Mouse (Mus musculus) urinary bladder, postnatal 14 days (tissue): Measurements from ENCODE around the gene Colca2.

ENCODE experiments used
- DNase-seq: peaks from one replicate; pipeline ENCODE4 v3.0.0; 2021; ENCODE audit warnings: low spot score

The Colca2 gene

GRCm38 (mm10) chr9:51272102-51272501 lies 6.3 kb downstream of the Colca2 start:
- no peak for DNase-seq

- no peak for DNase-seq
These were observed 7.3 kb downstream of the Colca2 start for GRCm38 (mm10) chr9:51271073-51271472.

- no peak for DNase-seq
These were observed 9.5 kb downstream of the Colca2 start for GRCm38 (mm10) chr9:51268852-51269251.

- DNase-seq, result no peak
These were observed 19.9 kb downstream of the Colca2 start for GRCm38 (mm10) chr9:51258426-51258825.

- peak; percentile 79 for DNase-seq
These were observed 21.4 kb downstream of the Colca2 start for GRCm38 (mm10) chr9:51256780-51257502.

GRCm38 (mm10) chr9:51238741-51239385 lies 39.5 kb downstream of the Colca2 start:
- no peak for DNase-seq

- DNase-seq, result no peak
These were observed 46.2 kb downstream of the Colca2 start for GRCm38 (mm10) chr9:51232163-51232562.

- no peak for DNase-seq
These were observed 47.5 kb downstream of the Colca2 start for GRCm38 (mm10) chr9:51230701-51231389.

- DNase-seq, result no peak
These were observed 52.7 kb downstream of the Colca2 start for GRCm38 (mm10) chr9:51225636-51226166.
